Mouse (Mus musculus): ENCODE results near the gene Nav2. TPM values are rescaled to one million over a fixed set of nuclear protein-coding genes. Genes with fewer than 3 reads are reported as not detected.

The Nav2 gene
- polyA plus RNA-seq, 1 experiment from 2014 or later, result 22.2 TPM

GRCm38 (mm10) chr7:49451240-49451639 lies 542.7 kb downstream of the Nav2 start:
- H3K27me3 ChIP-seq, result no peaks in the 10 kb centered on the region
- H3K4me1 ChIP-seq (replicated peaks), result peaks cover 12% of the 10 kb centered on the region
- H3K9ac ChIP-seq (replicated peaks), result no peak overlapping the region
- H3K9me3 ChIP-seq, result no peaks in the 10 kb centered on the region
- H3K4me2 ChIP-seq (replicated peaks), result no peak overlapping the region
- H3K36me3 ChIP-seq, result peaks cover 21% of the 10 kb centered on the region
- H3K27ac ChIP-seq, result no peak overlapping the region
- 90% methylated on average over 10 of the region's 10 CpGs for WGBS
- no peak for ATAC-seq
- no peak overlapping the region for H3K4me3 ChIP-seq (replicated peaks)

GRCm38 (mm10) chr7:49452274-49452673 lies 543.8 kb downstream of the Nav2 start:
- ATAC-seq, result no peak
- 72% methylated on average over 11 of the region's 11 CpGs for whole genome bisulfite sequencing

DNA sequence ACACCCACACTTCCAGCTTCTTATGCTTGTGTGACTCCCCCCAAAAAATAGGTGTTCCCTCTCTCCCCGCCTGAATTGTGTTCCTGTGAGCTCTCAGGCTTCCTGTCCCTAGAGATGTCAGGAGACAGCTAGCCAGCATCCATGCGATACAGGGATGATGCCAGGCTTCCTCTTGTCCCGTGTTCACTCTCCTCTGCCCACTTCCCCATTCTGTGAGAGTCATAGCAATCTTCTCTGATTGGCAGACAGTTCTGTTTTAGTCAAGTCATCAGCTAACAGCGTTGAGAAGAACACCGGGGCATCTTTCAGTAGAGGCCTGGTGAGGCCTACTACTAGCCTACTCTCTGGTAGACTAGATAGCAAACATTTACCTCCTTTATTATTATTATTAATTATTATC lies 546.1 kb downstream of the Nav2 start:
- H3K9me3 ChIP-seq, result no peaks in the 10 kb centered on the region
- H3K27me3 ChIP-seq, result no peaks in the 10 kb centered on the region
- 90% methylated on average over 5 of the region's 5 CpGs for WGBS
- peaks cover 21% of the 10 kb centered on the region for H3K36me3 ChIP-seq
- H3K27ac ChIP-seq, result no peak overlapping the region
- H3K4me3 ChIP-seq (replicated peaks), result no peak overlapping the region
- ATAC-seq, result no peak
- H3K4me1 ChIP-seq (replicated peaks), result peaks cover 19% of the 10 kb centered on the region
- H3K4me2 ChIP-seq (replicated peaks), result no peak overlapping the region
- no peak overlapping the region for H3K9ac ChIP-seq (replicated peaks)

More at GRCm38 (mm10) chr7:49452274-49452673, 543.8 kb downstream of the Nav2 start:
- Histone ChIP-seq H3K27ac (no peak overlapping the region), H3K36me3 (peaks cover 21% of the 10 kb centered on the region), H3K4me3 (replicated peaks) (no peak overlapping the region), H3K4me1 (replicated peaks) (peaks cover 17% of the 10 kb centered on the region), H3K27me3 (no peaks in the 10 kb centered on the region), H3K4me2 (replicated peaks) (no peak overlapping the region), H3K9me3 (no peaks in the 10 kb centered on the region), H3K9ac (replicated peaks) (no peak overlapping the region)

- H3K9me3 ChIP-seq, result no peaks in the 10 kb centered on the region
- no peaks in the 10 kb centered on the region for H3K27me3 ChIP-seq
- no peak for ATAC-seq
- no peak overlapping the region for H3K4me2 ChIP-seq (replicated peaks)
- peaks cover 8% of the 10 kb centered on the region; the same call in 1 of the 2 replicates for H3K4me1 ChIP-seq (replicated peaks)
- no peak overlapping the region for H3K9ac ChIP-seq (replicated peaks)
- 61% methylated on average over 2 of the region's 2 CpGs for WGBS
- no peak overlapping the region for H3K27ac ChIP-seq
- no peak overlapping the region for H3K4me3 ChIP-seq (replicated peaks)
- H3K36me3 ChIP-seq, result peaks cover 21% of the 10 kb centered on the region
Measured at GRCm38 (mm10) chr7:49456148-49456547, 547.6 kb downstream of the Nav2 start.

GRCm38 (mm10) chr7:49457398-49457797 lies 548.9 kb downstream of the Nav2 start:
- no peak overlapping the region for H3K4me2 ChIP-seq (replicated peaks)
- WGBS, result 80% methylated on average over 10 of the region's 10 CpGs

GRCm38 (mm10) chr7:49457890-49458289 lies 549.4 kb downstream of the Nav2 start:
- no peaks in the 10 kb centered on the region for H3K27me3 ChIP-seq
- H3K4me2 ChIP-seq (replicated peaks), result no peak overlapping the region
- 78% methylated on average over 10 of the region's 10 CpGs for WGBS
- peaks cover 14% of the 10 kb centered on the region for H3K36me3 ChIP-seq
- H3K4me3 ChIP-seq (replicated peaks), result no peak overlapping the region
- H3K4me1 ChIP-seq (replicated peaks), result peaks cover 7% of the 10 kb centered on the region; the same call in 1 of the 2 replicates
- H3K27ac ChIP-seq, result 0 out of 2 replicates have a peak overlapping the region, but pooled peaks have one; percentile 19
- H3K9ac ChIP-seq (replicated peaks), result no peak overlapping the region
- peak; percentile 41; the same call in 1 of the 2 replicates for ATAC-seq
- H3K9me3 ChIP-seq, result no peaks in the 10 kb centered on the region

More at GRCm38 (mm10) chr7:49457398-49457797, 548.9 kb downstream of the Nav2 start:
- Histone ChIP-seq H3K4me1 (replicated peaks) (peaks cover 7% of the 10 kb centered on the region; the same call in 1 of the 2 replicates), H3K36me3 (peaks cover 19% of the 10 kb centered on the region), H3K9ac (replicated peaks) (no peak overlapping the region), H3K27me3 (no peaks in the 10 kb centered on the region), H3K27ac (0 out of 2 replicates have a peak overlapping the region, but pooled peaks have one; percentile 19), H3K9me3 (no peaks in the 10 kb centered on the region), H3K4me3 (replicated peaks) (no peak overlapping the region)
- peak; percentile 55 for ATAC-seq

GRCm38 (mm10) chr7:49462328-49462811 lies 553.9 kb downstream of the Nav2 start:
- no peak overlapping the region for H3K4me3 ChIP-seq (replicated peaks)
- H3K36me3 ChIP-seq, result peaks cover 18% of the 10 kb centered on the region
- H3K9ac ChIP-seq (replicated peaks), result no peak overlapping the region
- 43% methylated on average over 10 of the region's 10 CpGs for WGBS
- H3K4me2 ChIP-seq (replicated peaks), result no peak overlapping the region
- H3K4me1 ChIP-seq (replicated peaks), result peaks cover 1% of the 10 kb centered on the region; the same call in 1 of the 2 replicates
- no peak overlapping the region for H3K27ac ChIP-seq
- no peak for ATAC-seq
- no peaks in the 10 kb centered on the region for H3K27me3 ChIP-seq
- no peaks in the 10 kb centered on the region for H3K9me3 ChIP-seq

GRCm38 (mm10) chr7:49467861-49468260 lies 559.3 kb downstream of the Nav2 start:
- H3K9ac ChIP-seq (replicated peaks), result no peak overlapping the region
- H3K9me3 ChIP-seq, result no peaks in the 10 kb centered on the region
- H3K4me1 ChIP-seq (replicated peaks), result no peaks in the 10 kb centered on the region; the same call in 1 of the 2 replicates
- H3K4me2 ChIP-seq (replicated peaks), result no peak overlapping the region
- WGBS, result 62% methylated on average over 10 of the region's 10 CpGs
- H3K36me3 ChIP-seq, result peaks cover 18% of the 10 kb centered on the region
- ATAC-seq, result peak; percentile 81
- no peak overlapping the region for H3K27ac ChIP-seq
- H3K4me3 ChIP-seq (replicated peaks), result no peak overlapping the region
- no peaks in the 10 kb centered on the region for H3K27me3 ChIP-seq

DNA sequence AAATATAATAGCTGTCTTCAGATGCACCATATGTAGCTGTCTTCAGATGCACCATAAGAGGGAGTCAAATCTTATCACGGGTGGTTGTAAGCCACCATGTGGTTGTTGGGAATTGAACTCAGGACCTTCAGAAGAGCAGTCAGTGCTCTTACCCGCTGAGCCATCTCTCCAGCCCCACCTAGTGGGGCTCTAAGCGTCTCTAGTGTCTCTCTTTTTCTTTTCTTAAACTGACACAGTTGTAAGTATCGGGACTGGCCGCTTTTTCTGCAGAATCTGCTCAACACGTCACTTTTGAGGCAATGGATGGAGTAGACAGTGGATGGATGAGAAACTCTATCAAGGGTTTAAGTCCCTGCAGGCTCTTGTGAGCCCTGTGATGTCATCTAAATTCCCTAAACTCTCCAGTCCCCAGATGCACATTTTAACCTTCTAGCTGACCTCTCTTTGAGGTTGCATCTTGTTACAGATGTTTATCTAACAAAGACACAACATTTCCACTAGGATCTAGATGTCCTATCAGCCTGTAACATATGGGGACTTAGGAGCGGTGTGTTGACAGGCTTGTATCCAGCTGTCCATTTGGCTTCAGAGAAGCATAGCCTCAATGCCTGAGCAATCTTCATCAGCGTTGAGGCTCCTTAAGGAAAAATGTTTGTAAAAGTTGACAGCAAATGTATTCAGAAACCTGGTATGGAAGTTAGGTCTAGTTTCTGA lies 560.1 kb downstream of the Nav2 start:
- no peak overlapping the region for H3K4me2 ChIP-seq (replicated peaks)
- H3K9me3 ChIP-seq, result no peaks in the 10 kb centered on the region
- no peak overlapping the region for H3K4me3 ChIP-seq (replicated peaks)
- 81% methylated on average over 8 of the region's 8 CpGs for WGBS
- no peak overlapping the region for H3K9ac ChIP-seq (replicated peaks)
- H3K4me1 ChIP-seq (replicated peaks), result no peaks in the 10 kb centered on the region; the same call in 1 of the 2 replicates
- peaks cover 18% of the 10 kb centered on the region for H3K36me3 ChIP-seq
- no peak for ATAC-seq
- no peak overlapping the region for H3K27ac ChIP-seq
- no peaks in the 10 kb centered on the region for H3K27me3 ChIP-seq

DNA sequence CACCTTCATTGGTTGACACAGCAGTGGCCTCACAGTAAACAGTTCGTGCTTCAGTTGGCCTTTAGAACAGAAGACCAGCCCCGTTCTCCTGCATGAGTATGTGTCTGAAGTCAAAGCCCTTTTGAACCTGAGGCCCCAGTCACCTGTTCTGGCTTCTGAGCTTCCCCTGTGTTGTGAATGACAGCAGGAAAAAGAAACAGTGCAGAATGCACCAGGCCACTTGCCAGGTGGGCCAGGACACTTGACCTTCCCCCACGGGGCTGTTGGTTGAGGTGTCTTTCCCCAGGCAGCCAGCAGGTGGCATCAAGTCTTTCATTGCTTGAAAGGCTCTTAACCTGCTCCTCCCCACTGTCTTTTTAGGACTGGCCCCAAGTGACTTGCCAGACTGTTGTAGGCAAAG lies 562.8 kb downstream of the Nav2 start:
- H3K27me3 ChIP-seq, result no peaks in the 10 kb centered on the region
- ATAC-seq, result no peak

DNA sequence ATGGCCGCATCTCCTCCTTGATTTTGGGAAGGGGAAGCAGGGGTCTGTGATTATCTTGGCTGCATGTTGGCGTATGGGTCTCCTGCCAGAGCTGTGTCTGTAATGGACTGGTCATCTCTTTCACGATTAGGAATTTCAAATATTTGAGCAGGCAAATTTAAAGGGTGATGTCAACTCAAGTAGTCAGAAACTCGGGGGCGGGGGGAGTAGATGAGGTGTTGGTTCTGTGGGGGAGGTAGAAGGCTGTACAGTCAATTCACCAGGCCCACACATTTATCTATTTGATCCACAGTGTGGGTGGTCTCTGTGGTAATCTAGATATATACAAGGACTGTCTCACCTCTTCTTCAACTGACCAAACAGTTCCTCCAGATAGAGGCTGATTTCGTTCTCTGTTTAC lies 566.8 kb downstream of the Nav2 start:
- 91% methylated on average over 6 of the region's 6 CpGs for WGBS
- no peak overlapping the region for H3K4me3 ChIP-seq (replicated peaks)
- peaks cover 3% of the 10 kb centered on the region; the same call in 1 of the 2 replicates for H3K27me3 ChIP-seq
- ATAC-seq, result no peak
- no peak overlapping the region for H3K4me2 ChIP-seq (replicated peaks)
- H3K9me3 ChIP-seq, result no peaks in the 10 kb centered on the region
- no peaks in the 10 kb centered on the region; the same call in 1 of the 2 replicates for H3K4me1 ChIP-seq (replicated peaks)
- no peaks in the 10 kb centered on the region for H3K36me3 ChIP-seq
- no peak overlapping the region for H3K27ac ChIP-seq
- no peak overlapping the region for H3K9ac ChIP-seq (replicated peaks)

More for the DNA sequence above, 562.8 kb downstream of the Nav2 start:
- H3K9ac ChIP-seq (replicated peaks), result no peak overlapping the region
- no peak overlapping the region for H3K27ac ChIP-seq
- no peaks in the 10 kb centered on the region for H3K9me3 ChIP-seq
- H3K36me3 ChIP-seq, result no peaks in the 10 kb centered on the region
- H3K4me3 ChIP-seq (replicated peaks), result no peak overlapping the region
- H3K4me1 ChIP-seq (replicated peaks), result no peaks in the 10 kb centered on the region; the same call in 1 of the 2 replicates
- WGBS, result 62% methylated on average over 3 of the region's 3 CpGs
- H3K4me2 ChIP-seq (replicated peaks), result no peak overlapping the region

GRCm38 (mm10) chr7:49476163-49476562 lies 567.6 kb downstream of the Nav2 start:
- H3K9ac ChIP-seq (replicated peaks), result no peak overlapping the region
- no peaks in the 10 kb centered on the region for H3K9me3 ChIP-seq
- no peaks in the 10 kb centered on the region for H3K4me1 ChIP-seq (replicated peaks)
- peaks cover 5% of the 10 kb centered on the region; the same call in 1 of the 2 replicates for H3K27me3 ChIP-seq
- H3K27ac ChIP-seq, result no peak overlapping the region
- H3K4me2 ChIP-seq (replicated peaks), result no peak overlapping the region
- 96% methylated on average over 7 of the region's 8 CpGs for WGBS
- ATAC-seq, result no peak
- H3K36me3 ChIP-seq, result no peaks in the 10 kb centered on the region
- H3K4me3 ChIP-seq (replicated peaks), result no peak overlapping the region

Measured in midbrain, embryonic 13.5 days (tissue).